Mouse (Mus musculus) intestine, postnatal 0 days (tissue): ENCODE results near the gene Pef1. TPM values are rescaled to one million over a fixed set of nuclear protein-coding genes. Genes with fewer than 3 reads are reported as not detected.

Experiments used
- ATAC-seq: fragments of 200-750 bp; cut with Nextera tagmentation; 2 replicates; pipeline ENCODE4 v1.8.0; 2017; ENCODE audit warnings: mild to moderate bottlenecking, moderate TSS enrichment, moderate library complexity
- H3K27ac ChIP-seq: fragments of 300-500 bp; sonication (generic); 2 replicates; pipeline ENCODE4 v1.5.1; 2014; ENCODE audit warnings: mild to moderate bottlenecking, low read depth, low read length, moderate library complexity
- H3K27me3 ChIP-seq: fragments of 300-500 bp; sonication (generic); replicated peaks from 2 replicates; pipeline ENCODE4 v1.6.1; 2014; ENCODE audit warnings: low read length, mixed read lengths; ENCODE audit not compliant: control insufficient read depth, insufficient read depth
- H3K36me3 ChIP-seq: fragments of 300-500 bp; sonication (generic); 2 replicates; pipeline ENCODE4 v1.6.1; 2014; ENCODE audit warnings: mild to moderate bottlenecking, moderate library complexity; ENCODE audit not compliant: control insufficient read depth, insufficient read depth
- H3K4me1 ChIP-seq: fragments of 300-500 bp; sonication (generic); replicated peaks from 2 replicates; pipeline ENCODE4 v1.6.1; 2014; ENCODE audit warnings: antibody characterized with exemption, low read length, mixed read lengths; ENCODE audit not compliant: control insufficient read depth, insufficient read depth
- H3K4me2 ChIP-seq: fragments of 300-500 bp; sonication (generic); replicated peaks from 2 replicates; pipeline ENCODE4 v1.6.1; 2014; ENCODE audit warnings: low read depth, mild to moderate bottlenecking, moderate library complexity
- H3K4me3 ChIP-seq: fragments of 300-500 bp; sonication (generic); 2 replicates; pipeline ENCODE4 v1.5.1; 2014; ENCODE audit warnings: low read depth, low read length
- H3K9ac ChIP-seq: fragments of 300-500 bp; sonication (generic); 2 replicates; pipeline ENCODE4 v1.6.1; 2014; ENCODE audit warnings: mild to moderate bottlenecking, low read depth, low read length
- H3K9me3 ChIP-seq: fragments of 300-500 bp; sonication (generic); 2 replicates; pipeline ENCODE4 v1.6.1; 2016; ENCODE audit warnings: mixed run types; ENCODE audit not compliant: control insufficient read depth
- CTCF ChIP-seq: sonication (generic); IDR thresholded peaks from 2 replicates; pipeline ENCODE4 v1.5.1; 2016; ENCODE audit warnings: low read depth, mild to moderate bottlenecking, control low read depth, antibody characterized with exemption, moderate library complexity
- WGBS: fragments of 180-500 bp; shearing (Covaris S2); extraction: QIAGEN DNeasy Blood & Tissue Kit; methylation state at CpG from one replicate; pipeline ENCODE4 v1.1.7; 2014; 5-methylcytosine and 5-hydroxymethylcytosine counted together
- polyA plus RNA-seq: library from polyadenylated mRNA; unstranded; fragments of >200 nt; fragmentation: Nextera tagmentation; extraction: Ambion mirVana; gene quantifications from 2 replicates; pipeline ENCODE4 v1.2.1, GENCODE M21; 2015

The Pef1 gene
- polyA plus RNA-seq, 1 experiment from 2014 or later: 73.4 TPM

DNA sequence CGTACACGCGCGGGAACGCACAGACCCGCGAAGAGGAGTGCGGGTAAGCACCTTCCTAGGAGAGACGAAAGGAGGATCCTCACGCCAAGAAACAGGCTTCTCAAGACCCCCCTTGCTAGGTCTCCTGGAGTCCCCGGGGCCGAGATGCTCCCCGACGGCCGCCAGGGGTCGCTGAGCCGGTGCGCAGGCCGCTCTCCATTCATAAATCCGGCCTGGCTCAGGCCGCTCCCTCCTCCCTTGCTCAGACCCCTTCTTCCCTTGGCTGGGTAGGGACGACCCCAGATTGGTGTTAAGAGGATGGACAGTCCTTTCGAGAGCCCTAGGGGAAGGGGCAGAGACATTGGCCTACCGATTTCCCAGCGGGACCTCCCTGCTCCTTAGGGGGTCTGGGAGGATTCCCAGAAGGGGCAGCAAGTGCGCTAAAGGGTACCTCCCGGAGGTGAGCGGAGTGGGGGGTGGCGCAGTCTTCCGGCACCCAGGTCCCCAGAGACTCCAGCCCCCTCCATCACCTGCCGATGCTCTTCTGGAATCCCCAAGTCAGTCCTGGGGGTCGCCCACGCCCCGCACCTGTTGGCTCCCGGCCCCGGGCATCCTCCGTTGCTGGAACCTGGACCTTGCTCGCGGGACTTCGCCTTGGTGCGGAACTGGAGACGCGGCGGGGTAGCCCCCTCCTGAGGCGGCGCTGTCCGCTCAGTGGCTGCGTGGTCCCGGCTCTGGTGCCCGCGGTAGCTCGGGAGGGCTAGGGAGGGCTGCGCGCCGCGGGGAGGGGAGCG is 36.3 kb downstream of the Pef1 start:
- Histone ChIP-seq H3K9ac (peak overlapping the region; percentile 22; the same call in 1 of the 2 replicates), H3K4me3 (peak overlapping the region; percentile 29)
- WGBS: under 1% methylated on average over 55 of the region's 57 CpGs

GRCm38 (mm10) chr4:130139214-130139492 is 36.8 kb downstream of the Pef1 start, which contains the start of gene Hcrtr1:
Gene Hcrtr1 (minus strand): TSS chr4:130139359.
- Histone ChIP-seq H3K27ac (no peak within 1 kb of the TSS), H3K9ac (peak within 1 kb of the TSS; percentile 22; the same call in 1 of the 2 replicates), H3K4me3 (peak within 1 kb of the TSS; percentile 29), H3K9me3 (no peaks in the 10 kb centered on the region), H3K4me2 (peak within 1 kb of the TSS; percentile 58), H3K4me1 (0 out of 2 replicates have a peak, but pooled peaks cover 9% of the 10 kb centered on the region), H3K36me3 (no peaks in the 10 kb centered on the region), H3K27me3 (peaks cover 39% of the 10 kb centered on the region)
- WGBS: 2% methylated on average over 15 of the region's 15 CpGs
- ATAC-seq: no peak
- no peak for TF ChIP-seq CTCF

More for the DNA sequence above, 36.3 kb downstream of the Pef1 start:
- H3K27ac ChIP-seq: no peak overlapping the region
- no peaks in the 10 kb centered on the region for H3K9me3 ChIP-seq
- H3K4me2 ChIP-seq: peak overlapping the region; percentile 58
- ATAC-seq: 0 out of 2 replicates have a peak, but pooled peaks have one; percentile 22
- peak; percentile 94 for TF ChIP-seq CTCF
- H3K4me1 ChIP-seq: 0 out of 2 replicates have a peak, but pooled peaks cover 9% of the 10 kb centered on the region
- H3K36me3 ChIP-seq: no peaks in the 10 kb centered on the region
- H3K27me3 ChIP-seq: peaks cover 39% of the 10 kb centered on the region

DNA sequence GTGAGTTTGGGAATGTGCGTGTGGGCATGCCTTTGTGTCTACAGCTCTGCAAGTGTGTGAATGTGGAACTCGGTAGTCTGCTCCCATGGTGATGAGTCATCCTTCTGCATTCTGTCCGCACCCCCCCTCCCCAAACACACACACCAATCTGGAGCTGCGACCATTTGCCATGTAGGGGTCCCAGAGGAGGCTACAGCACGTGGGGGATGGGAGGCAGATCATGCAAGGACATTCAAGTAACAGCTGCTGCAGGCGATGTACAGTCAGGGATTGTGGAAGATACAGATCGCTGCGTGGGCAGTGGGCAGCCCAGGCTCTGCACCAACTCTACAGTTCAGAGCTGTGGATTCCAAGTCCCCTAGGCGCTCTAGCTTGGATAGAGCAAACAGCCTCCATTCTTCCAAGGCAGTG is 38.6 kb downstream of the Pef1 start:
- Histone ChIP-seq H3K4me1 (0 out of 2 replicates have a peak, but pooled peaks cover 5% of the 10 kb centered on the region), H3K27ac (no peak overlapping the region), H3K36me3 (no peaks in the 10 kb centered on the region), H3K27me3 (peaks cover 39% of the 10 kb centered on the region), H3K9me3 (no peaks in the 10 kb centered on the region), H3K4me2 (no peak overlapping the region), H3K9ac (no peak overlapping the region), H3K4me3 (no peak overlapping the region)
- 50% methylated on average over 9 of the region's 9 CpGs for WGBS
- no peak for ATAC-seq
- no peak for TF ChIP-seq CTCF

DNA sequence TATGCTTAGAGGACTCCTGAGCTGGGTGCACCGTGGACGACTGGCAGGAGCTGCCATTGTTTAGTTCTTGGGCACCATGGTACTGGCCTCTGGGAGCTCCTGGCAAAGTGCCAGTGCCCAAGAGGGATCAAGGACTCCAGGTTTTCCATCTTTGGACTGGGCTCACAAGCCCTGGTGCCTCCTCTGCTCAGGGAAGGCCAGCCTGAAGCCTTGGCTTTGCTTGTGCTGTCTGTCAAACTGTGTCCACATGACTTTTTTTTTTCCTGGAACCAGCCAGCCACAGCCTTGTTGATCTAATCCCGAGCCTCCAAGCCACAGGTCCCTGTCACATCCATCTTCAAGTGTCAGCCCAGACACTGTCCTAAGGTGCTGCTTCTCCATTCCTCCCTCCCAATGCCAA is 39.4 kb downstream of the Pef1 start:
- no peaks in the 10 kb centered on the region for H3K36me3 ChIP-seq
- no peak overlapping the region for H3K27ac ChIP-seq
- no peak overlapping the region for H3K4me2 ChIP-seq
- 0 out of 2 replicates have a peak, but pooled peaks cover 5% of the 10 kb centered on the region for H3K4me1 ChIP-seq
- 52% methylated on average over 3 of the region's 3 CpGs for WGBS
- TF ChIP-seq CTCF: no peak
- H3K27me3 ChIP-seq: peaks cover 38% of the 10 kb centered on the region
- no peak overlapping the region for H3K4me3 ChIP-seq
- no peaks in the 10 kb centered on the region for H3K9me3 ChIP-seq
- ATAC-seq: no peak
- no peak overlapping the region for H3K9ac ChIP-seq

GRCm38 (mm10) chr4:130148405-130148804 is 46.0 kb downstream of the Pef1 start:
- Histone ChIP-seq H3K4me2 (no peak overlapping the region), H3K27me3 (peaks cover 6% of the 10 kb centered on the region), H3K4me3 (no peak overlapping the region), H3K27ac (no peak overlapping the region), H3K36me3 (no peaks in the 10 kb centered on the region), H3K4me1 (no peaks in the 10 kb centered on the region), H3K9ac (no peak overlapping the region), H3K9me3 (no peaks in the 10 kb centered on the region)
- no peak for TF ChIP-seq CTCF
- ATAC-seq: peak; percentile 33; the same call in 1 of the 2 replicates
- 41% methylated on average over 10 of the region's 10 CpGs for WGBS

GRCm38 (mm10) chr4:130154250-130154649 is 51.9 kb downstream of the Pef1 start:
- ATAC-seq: no peak
- WGBS: 79% methylated on average over 3 of the region's 3 CpGs
- H3K27ac ChIP-seq: no peak overlapping the region
- H3K9ac ChIP-seq: no peak overlapping the region
- no peaks in the 10 kb centered on the region for H3K9me3 ChIP-seq
- no peaks in the 10 kb centered on the region for H3K4me1 ChIP-seq
- no peak overlapping the region for H3K4me3 ChIP-seq
- H3K27me3 ChIP-seq: peaks cover 6% of the 10 kb centered on the region
- no peak overlapping the region for H3K4me2 ChIP-seq
- H3K36me3 ChIP-seq: no peaks in the 10 kb centered on the region
- 0 out of 2 replicates have a peak, but pooled peaks have one; percentile 12 for TF ChIP-seq CTCF
